In genomic region chr10:43440050-43440449, GRCm38 (mm10) we compare ENCODE assay signal across 9 mouse cellular contexts. TPM values are rescaled to one million over a fixed set of nuclear protein-coding genes. Genes with fewer than 3 reads are reported as not detected.
DNase-seq lines count a peak whose midpoint lies in the region; ATAC-seq and TF ChIP-seq lines count a peak whose summit lies in the region.
"Had no signal": no experiment of that assay in that cellular context is flagged by ENCODE, and none has a peak within 500 bp of the region (broad histone marks: within the 10 kb centered on the region; RNA-seq: fewer than 3 reads in every experiment).

No protein-coding gene starts in this region.

- peak overlapping the region; percentile 63 for H3K27ac ChIP-seq in embryonic facial prominence, embryonic 10.5 days (replicated peaks)
- no peak overlapping the region for H3K27ac ChIP-seq in kidney, adult 2 months (ENCODE audit: insufficient read depth, low read depth, low read length)
- H3K27ac ChIP-seq in midbrain, embryonic 11.5 days (ENCODE audit: low read depth, low read length), result 0 out of 2 replicates have a peak overlapping the region, but pooled peaks have one; percentile 8

- H3K9me3 ChIP-seq in embryonic facial prominence, embryonic 10.5 days, result no peaks in the 10 kb centered on the region
- no peaks in the 10 kb centered on the region for H3K9me3 ChIP-seq in midbrain, embryonic 11.5 days (ENCODE audit: control insufficient read depth, low read length)
- H3K9me3 ChIP-seq: G1E had no signal

- H3K4me1 ChIP-seq in embryonic facial prominence, embryonic 10.5 days, result peaks cover 40% of the 10 kb centered on the region
- H3K4me1 ChIP-seq in kidney, adult 2 months (ENCODE audit: control insufficient read depth, insufficient read depth, low read length), result peaks cover 18% of the 10 kb centered on the region
- H3K4me1 ChIP-seq in midbrain, embryonic 11.5 days (ENCODE audit: control insufficient read depth, insufficient read depth, low read length), result peaks cover 19% of the 10 kb centered on the region

- intact Hi-C loops in heart, postnatal 36 days (cut with DNase I), result no loop called here

- peaks cover 5% of the 10 kb centered on the region; the same call in 1 of the 2 replicates for H3K36me3 ChIP-seq in embryonic facial prominence, embryonic 10.5 days (replicated peaks)
- no peaks in the 10 kb centered on the region for H3K36me3 ChIP-seq in kidney, adult 2 months (ENCODE audit: control insufficient read depth, insufficient read depth, low read length)
- no peaks in the 10 kb centered on the region for H3K36me3 ChIP-seq in midbrain, embryonic 11.5 days (ENCODE audit: control insufficient read depth, insufficient read depth, low read length)
- H3K36me3 ChIP-seq: G1E had no signal

- no peak overlapping the region for H3K9ac ChIP-seq in midbrain, embryonic 11.5 days (ENCODE audit: low read length)

- peak; percentile 76 for ATAC-seq in midbrain, embryonic 11.5 days (ENCODE audit: low FRiP score)
- no peak for ATAC-seq in frontal cortex, adult (ENCODE audit: low TSS enrichment)
- ATAC-seq in inflammation-experienced regulatory T-cells, adult 6 months, result no peak

- TF ChIP-seq POLR2A in kidney, adult 2 months (IDR thresholded peaks at IDR 0.05; ENCODE audit: low read depth, low read length), result no peak

- no peak overlapping the region for H3K4me3 ChIP-seq in embryonic facial prominence, embryonic 10.5 days
- H3K4me3 ChIP-seq in kidney, adult 2 months (ENCODE audit: insufficient read depth, low read depth, low read length), result no peak overlapping the region
- H3K4me3 ChIP-seq in midbrain, embryonic 11.5 days (ENCODE audit: low read depth, low read length), result no peak overlapping the region

- 43% methylated on average over 13 of the region's 13 CpGs for WGBS in embryonic facial prominence, embryonic 10.5 days
- WGBS in kidney, adult 2 months, result 26% methylated on average over 13 of the region's 13 CpGs
- 25% methylated on average over 13 of the region's 13 CpGs for WGBS in midbrain, embryonic 11.5 days

- TF ChIP-seq CTCF in kidney, adult 2 months (conservative IDR thresholded peaks at IDR 0.05; ENCODE audit: insufficient read depth, insufficient read length, low read depth, low read length), result no peak

- H3K27me3 ChIP-seq in embryonic facial prominence, embryonic 10.5 days (replicated peaks; ENCODE audit: low read depth, poor library complexity, severe bottlenecking), result no peaks in the 10 kb centered on the region
- H3K27me3 ChIP-seq in kidney, adult 2 months (replicated peaks; ENCODE audit: control insufficient read depth, insufficient read depth, low read length), result no peaks in the 10 kb centered on the region
- H3K27me3 ChIP-seq in midbrain, embryonic 11.5 days (ENCODE audit: control insufficient read depth, insufficient read depth, low read length), result no peaks in the 10 kb centered on the region

- peak; percentile 93 for DNase-seq in Muller cell, postnatal 12 days (ENCODE audit: inconsistent ontology term)
- DNase-seq in embryonic facial prominence, embryonic 10.5 days (ENCODE audit: low spot score), result peak; percentile 44
- peak; percentile 82 for DNase-seq in kidney, adult 2 months
- peak; percentile 89 for DNase-seq in midbrain, embryonic 11.5 days (ENCODE audit: low spot score, missing footprints)
- no peak for DNase-seq in heart, postnatal 36 days
- no peak for DNase-seq in urinary bladder, adult 2 months (ENCODE audit: low spot score)

- no peak overlapping the region for H3K4me2 ChIP-seq in midbrain, embryonic 11.5 days

RNA-seq across cellular contexts. Expression of gene Bend3, which starts 38.6 kb away (rescaled TPM):
- polyA plus RNA-seq in embryonic facial prominence, embryonic 10.5 days (2016; fragmentation: Nextera tagmentation; extraction: Ambion mirVana), result 9.1 and 10.8 TPM in 2 replicates
- polyA plus RNA-seq in kidney, adult 2 months (2012; rRNA removed), result 3.8 TPM in 2 replicates
- 7.7 and 8.3 TPM in 2 replicates for polyA plus RNA-seq in midbrain, embryonic 11.5 days (2014; fragmentation: Nextera tagmentation; extraction: Ambion mirVana)
- total RNA-seq in heart, postnatal 36 days (2021), result 1 to 10 TPM; 5.0 to 7.6 TPM
- polyA plus RNA-seq in inflammation-experienced regulatory T-cells, adult 6 months (2017; shearing (Covaris generic)), result 1 to 10 TPM in 1 of 3 experiments, under 1 TPM in 2; 0.85 to 1.2 (median 0.87) TPM
- polyA plus RNA-seq in urinary bladder, adult 2 months (2012; rRNA removed), result 2.9 and 3.5 TPM in 2 replicates

Comparison
In these comparisons a context has a peak if more than half of its experiments do, and no peak if none do; other contexts are left out.
1. DNase-seq: peak in Muller cell, postnatal 12 days (single experiment), embryonic facial prominence, embryonic 10.5 days (single experiment), kidney, adult 2 months (single experiment) and midbrain, embryonic 11.5 days (single experiment); none in heart, postnatal 36 days (0 of 2) and urinary bladder, adult 2 months (single experiment).